Mouse (Mus musculus) lung, postnatal 0 days (tissue): ENCODE results near the gene Zswim8. TPM values are rescaled to one million over a fixed set of nuclear protein-coding genes. Genes with fewer than 3 reads are reported as not detected.

ENCODE experiments used
- ATAC-seq: fragments of 200-750 bp; cut with Nextera tagmentation; 2 replicates; pipeline ENCODE4 v1.8.0; 2017; ENCODE audit warnings: moderate library complexity
- DNase-seq: peaks from one replicate; pipeline ENCODE4 v3.0.0-alpha.2; 2016; ENCODE audit warnings: low spot score
- H3K27ac ChIP-seq: fragments of 300-500 bp; sonication (generic); 2 replicates; pipeline ENCODE4 v1.5.1; 2014; ENCODE audit warnings: antibody characterized with exemption, mild to moderate bottlenecking, low read length, mixed read lengths
- H3K27me3 ChIP-seq: fragments of 300-500 bp; sonication (generic); replicated peaks from 2 replicates; pipeline ENCODE4 v1.6.1; 2014; ENCODE audit warnings: low read length, mixed read lengths; ENCODE audit not compliant: insufficient read depth
- H3K36me3 ChIP-seq: fragments of 300-500 bp; sonication (generic); 2 replicates; pipeline ENCODE4 v1.6.1; 2014; ENCODE audit warnings: low read length, mixed read lengths; ENCODE audit not compliant: insufficient read depth
- H3K4me1 ChIP-seq: fragments of 300-500 bp; sonication (generic); 2 replicates; pipeline ENCODE4 v1.6.1; 2014; ENCODE audit warnings: antibody characterized with exemption, low read depth, low read length, mixed read lengths; ENCODE audit not compliant: insufficient read depth
- H3K4me2 ChIP-seq: fragments of 300-500 bp; sonication (generic); replicated peaks from 2 replicates; pipeline ENCODE4 v1.6.1; 2014; ENCODE audit warnings: low read depth, mild to moderate bottlenecking, low read length, moderate library complexity, mixed read lengths
- H3K4me3 ChIP-seq: fragments of 300-500 bp; sonication (generic); 2 replicates; pipeline ENCODE4 v1.5.1; 2014; ENCODE audit warnings: low read depth, low read length
- H3K9ac ChIP-seq: fragments of 300-500 bp; sonication (generic); replicated peaks from 2 replicates; pipeline ENCODE4 v1.6.1; 2014; ENCODE audit warnings: low read depth, mild to moderate bottlenecking
- H3K9me3 ChIP-seq: fragments of 300-500 bp; sonication (generic); 2 replicates; pipeline ENCODE4 v1.6.1; 2016; ENCODE audit warnings: low read length, mixed read lengths
- CTCF ChIP-seq: IDR thresholded peaks from 2 replicates; pipeline ENCODE4 v1.5.1; 2016; ENCODE audit warnings: antibody characterized with exemption, mild to moderate bottlenecking
- EP300 ChIP-seq: IDR thresholded peaks from 2 replicates; pipeline ENCODE4 v1.6.1; 2016; ENCODE audit warnings: antibody characterized with exemption, mild to moderate bottlenecking, control low read depth
- WGBS: fragments of 180-500 bp; shearing (Covaris S2); extraction: QIAGEN DNeasy Blood & Tissue Kit; methylation state at CpG from one replicate; pipeline ENCODE4 v1.1.7; 2014; 5-methylcytosine and 5-hydroxymethylcytosine counted together
- polyA plus RNA-seq: library from polyadenylated mRNA; unstranded; fragments of >200 nt; fragmentation: Nextera tagmentation; extraction: Ambion mirVana; gene quantifications from 2 replicates; pipeline ENCODE4 v1.2.1, GENCODE M21; 2015

Zswim8 gene
- polyA plus RNA-seq, 1 experiment from 2014 or later, result 24.1 TPM

GRCm38 (mm10) chr14:20738511-20738910 is 31.2 kb downstream of the Zswim8 start:
- Histone ChIP-seq H3K4me3 (no peak overlapping the region), H3K27ac (no peak overlapping the region), H3K9ac (no peak overlapping the region), H3K4me2 (no peak overlapping the region), H3K9me3 (no peaks in the 10 kb centered on the region), H3K27me3 (no peaks in the 10 kb centered on the region), H3K4me1 (peaks cover 1% of the 10 kb centered on the region; the same call in 1 of the 2 replicates), H3K36me3 (peaks cover 5% of the 10 kb centered on the region; the same call in 1 of the 2 replicates)
- WGBS, result 83% methylated on average over 8 of the region's 8 CpGs
- ATAC-seq (no peak), DNase-seq (no peak)
- TF ChIP-seq CTCF (no peak), EP300 (no peak)

GRCm38 (mm10) chr14:20741301-20741700 is 33.9 kb downstream of the Zswim8 start:
- peaks cover 6% of the 10 kb centered on the region; the same call in 1 of the 2 replicates for H3K36me3 ChIP-seq
- H3K27me3 ChIP-seq, result no peaks in the 10 kb centered on the region
- ATAC-seq (peak; percentile 63), DNase-seq (peak; percentile 52)
- 56% methylated on average over 9 of the region's 9 CpGs for WGBS
- H3K4me2 ChIP-seq, result no peak overlapping the region
- no peak overlapping the region for H3K27ac ChIP-seq
- H3K4me3 ChIP-seq, result no peak overlapping the region
- TF ChIP-seq EP300 (no peak), CTCF (no peak)
- H3K9ac ChIP-seq, result no peak overlapping the region
- H3K4me1 ChIP-seq, result no peaks in the 10 kb centered on the region
- H3K9me3 ChIP-seq, result no peaks in the 10 kb centered on the region

GRCm38 (mm10) chr14:20743614-20744013 is 36.3 kb downstream of the Zswim8 start:
- no peak overlapping the region for H3K4me2 ChIP-seq
- H3K36me3 ChIP-seq, result peaks cover 4% of the 10 kb centered on the region; the same call in 1 of the 2 replicates
- no peak overlapping the region for H3K4me3 ChIP-seq
- TF ChIP-seq EP300 (no peak), CTCF (peak; percentile 47)
- no peaks in the 10 kb centered on the region for H3K27me3 ChIP-seq
- 41% methylated on average over 3 of the region's 3 CpGs for WGBS
- no peaks in the 10 kb centered on the region for H3K9me3 ChIP-seq
- no peak overlapping the region for H3K27ac ChIP-seq
- no peak for DNase-seq
- H3K9ac ChIP-seq, result no peak overlapping the region
- H3K4me1 ChIP-seq, result no peaks in the 10 kb centered on the region
- ATAC-seq, result 0 out of 2 replicates have a peak, but pooled peaks have one; percentile 14

- Histone ChIP-seq H3K4me3 (no peak overlapping the region), H3K4me1 (no peaks in the 10 kb centered on the region), H3K4me2 (no peak overlapping the region), H3K9me3 (no peaks in the 10 kb centered on the region), H3K27me3 (no peaks in the 10 kb centered on the region), H3K36me3 (peaks cover 5% of the 10 kb centered on the region), H3K27ac (no peak overlapping the region), H3K9ac (no peak overlapping the region)
- ATAC-seq (no peak), DNase-seq (no peak)
- WGBS, result 79% methylated on average over 3 of the region's 3 CpGs
- TF ChIP-seq EP300 (no peak), CTCF (peak; percentile 43)
Measured at GRCm38 (mm10) chr14:20746935-20747334, 39.6 kb downstream of the Zswim8 start.

DNA sequence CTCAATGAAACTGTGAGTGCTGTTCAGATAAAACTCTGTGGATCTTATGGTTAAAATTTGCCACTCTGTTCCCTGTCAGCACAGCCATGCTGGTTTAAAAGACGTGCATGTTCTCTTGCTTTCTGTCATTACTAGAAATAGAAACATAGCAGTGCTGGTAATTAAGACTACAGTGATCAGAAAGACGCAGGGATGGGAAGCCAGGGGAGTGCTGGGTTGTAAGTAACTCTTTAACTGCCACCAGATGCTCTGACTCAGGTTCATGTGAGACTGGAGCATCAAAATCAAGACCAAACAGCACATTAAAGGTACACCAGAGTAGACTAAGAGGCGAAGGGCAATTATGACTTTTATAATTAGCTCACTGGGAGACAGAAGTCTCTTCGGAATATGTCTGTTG is 41.0 kb downstream of the Zswim8 start:
- DNase-seq (no peak), ATAC-seq (no peak)
- Histone ChIP-seq H3K4me1 (no peaks in the 10 kb centered on the region), H3K4me3 (no peak overlapping the region), H3K9me3 (no peaks in the 10 kb centered on the region), H3K4me2 (no peak overlapping the region), H3K27ac (no peak overlapping the region), H3K27me3 (no peaks in the 10 kb centered on the region), H3K9ac (no peak overlapping the region), H3K36me3 (peaks cover 7% of the 10 kb centered on the region; the same call in 1 of the 2 replicates)
- WGBS, result 77% methylated on average over 4 of the region's 4 CpGs
- TF ChIP-seq CTCF (no peak), EP300 (no peak)

DNA sequence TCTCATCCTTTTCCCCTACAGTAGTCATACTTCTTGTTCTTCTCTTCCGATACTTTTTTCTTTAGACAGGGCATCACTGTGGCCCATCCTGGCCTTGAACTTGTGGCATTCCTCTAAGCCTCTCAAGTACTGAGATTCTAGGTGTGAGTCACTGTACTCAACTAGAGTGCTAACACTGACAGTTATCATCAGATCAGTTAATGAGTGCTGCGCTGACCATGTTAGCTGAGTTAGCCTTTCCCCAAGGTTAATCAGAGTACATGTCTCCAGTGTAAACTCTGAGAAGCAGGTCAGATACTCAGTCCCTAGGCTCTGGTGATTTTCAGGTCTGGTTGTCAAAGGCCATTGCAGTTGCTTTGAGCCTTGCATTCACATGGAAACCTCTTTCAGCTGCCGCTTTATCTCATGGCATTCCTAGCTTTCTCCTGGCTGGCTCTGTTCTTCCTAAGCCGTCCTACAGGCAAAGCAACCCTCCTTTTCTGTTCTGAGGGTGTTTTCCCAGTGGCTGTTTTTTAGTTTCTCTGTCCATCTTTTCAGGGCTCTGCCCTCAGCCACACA is 42.2 kb downstream of the Zswim8 start:
- ATAC-seq (no peak), DNase-seq (no peak)
- Histone ChIP-seq H3K27ac (no peak overlapping the region), H3K36me3 (peaks cover 3% of the 10 kb centered on the region; the same call in 1 of the 2 replicates), H3K4me3 (no peak overlapping the region), H3K9me3 (no peaks in the 10 kb centered on the region), H3K9ac (no peak overlapping the region), H3K27me3 (no peaks in the 10 kb centered on the region), H3K4me2 (no peak overlapping the region), H3K4me1 (no peaks in the 10 kb centered on the region)
- TF ChIP-seq EP300, result no peak
- WGBS, result 86% methylated on average over 4 of the region's 4 CpGs
